Mouse (Mus musculus): ENCODE results near the gene Tnf.

The Tnf gene

DNA sequence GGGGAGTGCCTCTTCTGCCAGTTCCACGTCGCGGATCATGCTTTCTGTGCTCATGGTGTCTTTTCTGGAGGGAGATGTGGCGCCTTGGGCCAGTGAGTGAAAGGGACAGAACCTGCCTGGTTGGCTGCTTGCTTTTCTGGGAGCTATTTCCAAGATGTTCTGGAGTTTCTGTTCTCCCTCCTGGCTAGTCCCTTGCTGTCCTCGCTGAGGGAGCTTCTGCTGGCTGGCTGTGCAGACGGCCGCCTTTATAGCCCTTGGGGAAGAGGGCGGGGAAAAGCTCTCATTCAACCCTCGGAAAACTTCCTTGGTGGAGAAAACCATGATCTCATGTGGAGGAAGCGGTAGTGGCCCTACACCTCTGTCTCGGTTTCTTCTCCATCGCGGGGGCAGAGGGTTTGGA lies at the start of gene Tnf:
TSS of gene Tnf (minus strand) at position 221 of the 400 bp plus-strand sequence.
- DNase-seq = no peak

DNA sequence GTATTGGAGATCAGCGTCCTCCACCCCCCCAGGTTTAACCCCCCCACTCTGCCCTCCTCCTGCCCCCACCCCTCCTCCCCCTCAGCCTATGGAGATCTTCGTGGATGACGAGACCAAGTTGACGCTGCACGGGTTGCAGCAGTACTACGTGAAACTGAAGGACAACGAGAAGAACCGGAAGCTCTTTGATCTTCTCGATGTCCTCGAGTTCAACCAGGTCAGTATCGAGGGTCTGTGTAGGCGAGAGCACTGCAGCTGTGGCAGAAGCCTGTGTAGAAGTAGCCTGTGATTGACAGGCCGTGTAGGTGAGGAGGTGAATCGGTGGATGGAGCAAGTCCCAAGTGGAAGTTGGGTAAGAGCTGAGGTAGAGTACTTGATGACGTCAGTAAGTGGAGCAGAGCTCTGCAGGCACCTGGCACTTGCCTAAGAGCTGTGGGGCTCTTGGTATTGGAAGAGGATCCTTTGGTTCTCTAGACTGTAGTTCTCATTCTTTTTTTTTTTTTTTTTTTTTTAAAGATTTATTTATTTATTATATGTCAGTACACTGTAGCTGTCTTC lies 49.4 kb upstream of the Tnf start:
- no peak for DNase-seq

GRCm38 (mm10) chr17:35250348-35251120 lies 48.7 kb upstream of the Tnf start:
- peak in 1 of 2 experiments; percentile 4 for DNase-seq

DNA sequence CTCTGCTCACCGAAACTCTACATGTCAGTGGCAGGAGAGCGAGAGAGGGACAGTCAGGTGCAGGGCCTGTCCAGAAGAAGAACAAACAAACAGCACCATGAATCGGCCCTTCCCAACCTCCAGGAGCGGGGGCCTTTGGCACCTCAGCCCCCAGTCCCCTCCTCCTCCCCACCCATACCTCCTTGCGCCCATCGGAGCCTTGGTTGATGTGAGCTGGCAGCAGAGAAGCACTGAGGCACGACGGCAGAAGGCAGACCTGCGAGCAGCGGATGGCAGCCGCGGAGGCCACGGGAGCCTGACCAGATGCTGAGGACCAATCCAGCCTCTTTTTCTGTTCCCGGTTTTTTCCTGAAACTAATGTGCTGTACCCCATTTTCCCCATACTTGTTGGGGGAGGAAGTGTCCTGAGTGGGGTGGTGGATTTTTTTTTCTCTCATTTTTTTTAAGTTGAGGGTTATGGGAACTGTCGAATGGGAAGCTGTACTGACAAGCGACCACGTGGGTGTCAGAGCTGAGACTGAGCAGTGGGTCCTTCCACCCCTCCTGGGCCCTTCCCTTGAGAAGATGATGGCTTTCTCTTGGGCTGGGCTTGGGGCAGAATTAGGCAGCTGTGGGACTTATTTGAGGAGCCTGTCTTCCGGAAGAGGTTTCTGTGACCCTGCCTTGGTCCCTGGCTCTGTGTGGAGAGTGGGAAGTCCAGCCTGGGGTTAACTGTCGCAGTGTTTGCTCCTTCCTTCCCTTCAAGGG lies 47.8 kb upstream of the Tnf start:
- peak in 1 of 2 experiments; percentile 4 for DNase-seq

DNA sequence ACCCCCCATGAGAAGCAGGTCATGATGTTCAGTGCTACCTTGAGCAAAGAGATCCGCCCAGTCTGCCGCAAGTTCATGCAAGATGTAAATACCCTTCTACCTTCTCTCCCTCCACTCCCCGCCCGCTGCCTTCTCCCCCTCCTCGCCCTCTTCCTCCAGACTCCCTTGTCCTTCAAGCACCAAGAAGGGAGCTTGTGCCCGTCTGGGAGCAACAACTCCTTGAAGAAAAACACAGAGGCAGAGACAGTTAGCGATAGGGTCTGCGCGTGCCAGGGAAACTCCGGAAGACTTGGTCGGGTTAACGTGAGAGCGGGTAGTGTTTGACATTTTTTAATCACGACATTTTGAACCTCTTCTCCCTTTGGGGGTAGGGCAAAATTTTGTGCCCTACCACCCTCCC lies 47.2 kb upstream of the Tnf start:
- DNase-seq = peak in 1 of 2 experiments; percentile 3

DNA sequence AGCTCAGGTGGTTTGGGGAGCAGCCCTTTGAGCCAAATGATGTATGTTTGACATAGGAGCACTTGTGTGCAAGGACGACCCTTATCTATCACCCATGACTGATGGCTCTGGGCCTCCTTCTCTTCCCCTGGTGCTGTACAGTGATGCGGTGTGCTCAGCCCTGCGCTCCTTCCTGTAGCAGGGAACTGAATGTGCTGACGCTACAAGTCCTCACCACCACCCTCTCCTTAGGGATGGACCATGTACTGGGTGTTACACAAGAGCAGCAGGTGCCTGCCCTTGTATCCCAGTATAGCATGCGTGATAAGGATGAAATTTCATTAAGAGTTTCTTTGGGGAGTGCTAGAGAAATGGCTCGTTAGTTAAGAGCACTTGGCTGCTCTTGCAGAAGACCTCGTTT lies 45.3 kb upstream of the Tnf start:
- no peak for DNase-seq

DNA sequence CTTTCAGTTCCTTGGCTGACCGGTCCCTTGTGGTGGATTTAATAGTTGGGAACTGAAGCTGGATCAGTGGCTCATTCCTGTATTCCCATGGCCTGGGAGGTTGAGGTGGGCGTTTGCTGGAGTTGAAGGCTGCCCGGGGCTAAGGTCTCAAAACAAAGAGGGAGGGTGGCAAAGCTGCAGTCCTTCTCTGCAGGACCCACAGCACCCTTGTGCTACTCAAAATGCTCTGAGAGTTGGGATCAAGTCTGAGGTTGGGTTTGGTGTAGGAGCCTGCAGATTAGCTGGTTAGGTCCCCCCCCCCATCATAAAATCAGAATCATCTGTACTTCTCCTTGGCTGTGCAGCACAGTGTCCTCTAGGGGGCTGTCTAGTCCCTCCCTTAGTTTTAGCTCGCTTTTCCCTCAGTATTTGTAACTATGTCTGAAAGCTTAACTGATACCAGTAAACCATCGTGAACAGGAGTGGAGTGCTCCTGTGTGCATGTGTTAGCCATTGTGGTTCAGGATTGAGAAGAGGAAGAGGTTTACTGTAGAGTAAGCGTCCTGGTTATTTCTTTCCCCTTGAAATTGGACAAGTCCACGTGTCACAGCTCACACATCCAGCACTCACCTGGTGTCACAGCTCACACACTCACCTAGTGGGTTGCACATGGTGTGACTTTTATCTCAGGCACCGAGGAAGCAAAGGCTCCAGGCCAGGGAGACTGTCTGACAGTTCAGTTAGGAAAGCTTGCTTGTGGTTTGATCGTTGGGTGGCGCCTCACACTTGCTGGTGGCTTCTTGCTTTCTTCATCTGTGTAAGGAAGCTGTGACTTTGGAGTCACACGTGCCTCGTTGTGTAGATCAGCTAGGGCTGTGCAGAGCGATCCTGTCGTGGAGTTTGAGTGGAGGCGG lies 44.2 kb upstream of the Tnf start:
- DNase-seq = peak in 1 of 2 experiments; percentile 15

GRCm38 (mm10) chr17:35244999-35245398 lies 43.2 kb upstream of the Tnf start:
- DNase-seq = no peak

- DNase-seq = peak; percentile 66 to 68
Observed at GRCm38 (mm10) chr17:35243086-35243485, 41.3 kb upstream of the Tnf start.

GRCm38 (mm10) chr17:35242015-35242941 lies 40.5 kb upstream of the Tnf start:
- peak in 1 of 2 experiments; percentile 35 for DNase-seq

DNA sequence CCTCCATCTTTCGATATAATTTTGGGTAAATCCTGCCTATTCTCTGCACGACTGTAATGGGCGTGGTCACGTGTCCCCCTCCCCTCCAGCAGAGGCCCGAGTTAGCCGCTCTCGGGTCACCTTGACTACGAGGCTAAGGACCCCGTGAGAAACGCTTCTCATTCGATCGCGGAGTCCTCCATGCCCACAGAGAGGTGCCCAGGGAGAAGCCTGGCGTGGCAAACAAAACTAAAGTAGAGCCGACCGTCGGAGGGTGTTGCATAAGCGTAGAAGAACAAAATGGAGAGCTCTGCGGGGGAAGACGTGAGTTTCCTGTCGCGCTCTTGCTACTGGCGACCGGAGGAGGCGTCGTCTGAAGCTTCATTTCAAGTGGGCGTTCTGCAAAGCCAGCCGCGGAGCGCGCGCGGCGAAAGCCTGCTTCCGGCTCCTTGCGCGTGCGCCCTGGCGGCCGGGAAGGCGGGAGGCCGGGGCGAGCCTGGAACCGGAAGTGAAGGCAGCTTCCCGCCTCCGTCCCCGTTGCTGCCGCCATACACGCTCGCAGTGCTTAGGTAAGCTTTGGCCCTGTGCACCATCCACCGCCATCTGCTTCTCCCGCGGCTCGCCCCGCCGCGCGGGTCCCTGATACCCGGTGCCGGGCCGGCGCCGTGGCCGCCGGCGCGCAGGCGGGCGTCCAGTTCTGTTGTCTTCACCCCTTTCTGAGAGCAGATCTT lies 39.7 kb upstream of the Tnf start, which contains the start of gene Ddx39b:
TSS of gene Ddx39b (plus strand) at position 442 of the 710 bp plus-strand sequence.
- DNase-seq = peak; percentile 95 to 96

DNA sequence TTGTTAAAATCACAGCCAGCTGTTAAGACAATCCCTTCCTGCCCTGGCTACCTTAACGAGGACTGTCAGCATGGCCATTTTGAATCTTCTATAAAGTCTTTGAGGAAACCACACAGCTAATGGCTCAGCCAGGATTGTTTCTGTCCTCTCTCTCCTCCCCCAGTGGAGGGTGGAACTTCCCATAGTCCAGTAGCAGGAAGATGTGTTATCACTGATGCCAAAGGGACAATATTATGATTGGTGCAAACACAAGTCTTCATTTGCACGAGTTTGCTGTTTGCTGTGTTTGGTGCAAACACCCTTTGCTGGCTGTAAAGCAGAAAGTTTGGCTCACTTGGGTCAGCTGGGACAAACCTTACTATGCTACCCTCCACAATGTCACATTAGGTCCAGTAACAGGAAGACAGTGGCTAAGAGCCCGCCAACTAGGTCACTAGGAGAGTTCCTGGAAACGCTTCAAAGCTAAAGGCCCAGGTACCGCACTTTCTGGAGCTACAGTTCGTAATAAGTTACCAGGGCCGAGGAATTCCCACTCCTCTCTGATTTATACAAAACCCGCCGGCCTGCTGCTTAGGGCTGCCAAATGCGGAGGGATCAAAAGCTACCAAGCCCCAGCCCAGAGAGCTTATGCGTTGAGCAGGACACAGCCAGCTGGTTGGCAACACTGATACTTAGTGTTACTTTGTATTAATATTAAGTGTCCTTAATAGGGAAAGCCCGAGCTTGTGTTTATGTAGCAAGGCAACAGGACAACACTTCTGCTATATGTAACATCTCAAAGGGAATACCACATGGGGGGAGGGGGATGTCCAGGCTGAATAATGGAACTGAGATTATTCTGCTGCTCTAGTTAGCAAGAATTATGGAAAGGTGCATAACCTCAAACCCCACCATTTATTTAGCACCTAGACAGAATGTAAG lies 38.8 kb upstream of the Tnf start:
- no peak for DNase-seq

DNA sequence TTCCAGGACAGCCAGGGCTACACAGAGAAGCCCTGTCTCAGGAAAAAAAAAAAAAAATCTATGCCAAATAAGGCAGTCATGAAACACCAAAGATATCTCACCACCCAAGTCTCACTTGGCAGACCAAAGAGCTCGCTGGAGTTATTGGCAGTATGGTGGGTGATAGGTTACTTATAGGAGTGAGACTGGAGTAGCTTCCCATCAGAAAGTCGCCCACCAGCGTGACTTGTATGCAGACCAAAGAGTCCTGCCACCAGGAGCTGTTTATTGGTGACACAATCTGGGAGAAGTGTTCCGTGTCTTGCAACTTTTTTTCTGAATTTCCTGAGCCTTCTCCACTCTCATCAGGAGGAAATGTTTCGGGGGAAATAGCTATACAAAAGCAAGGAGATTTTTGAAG lies 37.9 kb upstream of the Tnf start:
- DNase-seq = peak in 1 of 2 experiments; percentile 8

GRCm38 (mm10) chr17:35237504-35237903 lies 35.7 kb upstream of the Tnf start:
- peak in 1 of 2 experiments; percentile 11 for DNase-seq

GRCm38 (mm10) chr17:35236996-35237395 lies 35.2 kb upstream of the Tnf start:
- DNase-seq = peak; percentile 41 to 55

DNA sequence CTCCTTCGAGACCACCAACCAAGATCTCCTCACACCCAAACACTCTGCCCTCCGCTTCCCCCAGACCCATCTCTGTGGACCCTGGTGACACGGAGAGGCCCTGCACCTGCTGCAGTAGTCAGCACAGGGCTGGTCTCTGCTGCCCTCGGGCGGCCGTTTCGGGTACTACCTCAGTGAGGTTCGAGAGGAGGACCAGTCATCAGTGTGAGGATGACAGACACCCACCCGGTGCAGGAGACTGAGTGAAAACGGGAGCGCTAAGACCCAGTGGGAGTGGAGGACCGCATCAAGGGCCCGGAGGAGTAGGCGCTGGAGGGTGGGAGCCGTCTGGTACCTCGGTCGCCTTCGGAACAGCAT lies 34.6 kb upstream of the Tnf start:
- peak; percentile 100 for DNase-seq

DNA sequence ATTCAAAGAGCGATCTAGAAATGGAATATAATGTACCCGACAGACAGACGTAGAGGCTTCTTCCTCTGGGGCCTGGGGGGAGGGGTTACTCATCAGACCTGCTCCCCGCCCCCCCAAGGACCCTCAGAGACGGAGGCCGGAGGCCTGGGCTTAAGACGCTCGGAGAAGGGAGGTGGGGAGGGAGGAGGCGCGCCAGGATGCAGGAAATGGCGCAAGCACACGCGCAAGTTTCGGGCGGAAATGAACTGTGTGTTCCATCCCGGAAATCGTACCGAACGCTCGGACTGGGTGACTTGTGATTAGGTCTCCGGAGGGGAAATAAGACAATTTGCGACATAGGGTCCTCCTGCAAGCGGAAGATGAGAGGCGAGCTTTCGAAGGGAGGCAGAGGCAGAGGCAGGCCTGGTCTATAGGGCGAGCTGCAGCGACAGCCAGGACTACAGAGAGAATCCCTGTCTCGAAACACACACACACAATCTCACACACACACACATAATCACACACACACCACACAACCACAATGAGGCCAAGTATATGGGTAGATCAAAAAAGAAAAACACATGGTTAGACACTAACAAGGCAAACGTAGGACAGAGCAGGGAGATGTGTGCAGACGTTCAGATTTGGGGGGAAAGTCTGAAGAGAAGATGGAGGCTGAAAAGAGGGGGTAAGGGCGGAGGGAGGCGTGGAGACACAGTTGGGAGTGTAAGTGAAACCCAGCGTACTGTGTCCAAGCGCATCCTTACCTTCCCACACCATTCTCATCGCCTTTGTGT lies 34.0 kb upstream of the Tnf start, which contains the start of gene Nfkbil1:
TSS of gene Nfkbil1 (minus strand) at position 179 of the 776 bp plus-strand sequence.
- DNase-seq = peak; percentile 88 to 90

DNA sequence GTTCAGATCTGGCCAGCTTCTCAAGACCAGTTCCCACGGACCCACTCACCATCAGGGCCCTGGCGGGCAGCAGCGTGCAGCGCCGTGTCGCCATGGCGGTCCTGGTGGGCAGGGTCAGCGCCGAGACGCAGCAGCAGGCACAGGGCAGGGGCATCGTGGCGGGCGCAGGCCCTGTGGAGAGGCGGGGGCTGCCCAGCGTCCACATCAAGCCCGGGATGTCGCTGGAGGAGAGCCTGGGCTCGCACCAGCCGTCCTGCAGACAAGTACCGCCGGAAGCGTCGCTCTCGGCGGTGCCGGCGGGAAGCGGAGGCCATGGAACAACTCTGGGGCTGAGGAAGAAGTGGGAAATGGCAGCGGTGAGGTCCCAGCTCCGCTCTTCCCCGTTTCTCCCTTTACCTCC lies 33.1 kb upstream of the Tnf start:
- DNase-seq = peak in 1 of 2 experiments; percentile 32

- peak in 1 of 2 experiments; percentile 2 for DNase-seq
Observed at GRCm38 (mm10) chr17:35234090-35234489, 32.3 kb upstream of the Tnf start.
